1 mouse cellular context compared by ENCODE assay signal in the genomic region with DNA sequence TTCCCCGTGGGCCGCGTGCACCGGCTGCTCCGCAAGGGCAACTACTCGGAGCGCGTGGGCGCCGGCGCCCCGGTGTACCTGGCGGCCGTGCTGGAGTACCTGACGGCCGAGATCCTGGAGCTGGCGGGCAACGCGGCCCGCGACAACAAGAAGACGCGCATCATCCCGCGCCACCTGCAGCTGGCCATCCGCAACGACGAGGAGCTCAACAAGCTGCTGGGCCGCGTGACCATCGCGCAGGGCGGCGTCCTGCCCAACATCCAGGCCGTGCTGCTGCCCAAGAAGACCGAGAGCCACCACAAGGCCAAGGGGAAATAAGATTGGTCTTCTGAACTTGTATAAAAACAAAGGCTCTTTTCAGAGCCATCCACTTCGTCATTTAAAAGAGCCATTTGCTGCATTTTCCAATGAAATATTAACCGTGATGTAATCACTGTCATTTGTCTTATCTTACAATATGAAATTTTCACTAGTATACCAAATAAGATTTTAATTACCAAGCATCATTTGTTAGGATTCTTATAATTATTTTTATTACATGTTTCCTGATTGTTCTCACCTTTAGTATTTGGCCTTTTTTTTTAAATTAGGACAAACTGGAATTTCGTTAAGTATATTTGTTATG.
TF ChIP-seq lines count a peak whose summit lies in the region.

No protein-coding gene starts in this region.

TF ChIP-seq in myocyte, 11 proteins besides CTCF, POLR2A, EP300 and RAD21:
- TF ChIP-seq POLR2AphosphoS2 (IDR thresholded peaks at IDR 0.05; ENCODE audit: insufficient read length, low read depth): peak; percentile 70
